Mouse (Mus musculus) regulatory T cell (primary cell): ENCODE data around the gene Nes.

Source experiments
- in situ Hi-C: fragments of 300-600 bp; cut with MboI, MseI; formaldehyde crosslinking; loops from one replicate; pipeline ENCODE4 v1.15.1; 2025; ENCODE audit warnings: high pct_unique_total_duplicates

The Nes gene

GRCm38 (mm10) chr3:87970939-87971488 is at the start of gene Nes:
Gene Nes (plus strand): TSS chr3:87971078.
- in situ Hi-C loops, result no loop called here

GRCm38 (mm10) chr3:87924996-87925395 is 45.9 kb upstream of the Nes start:
- in situ Hi-C loops, result no loop called here

DNA sequence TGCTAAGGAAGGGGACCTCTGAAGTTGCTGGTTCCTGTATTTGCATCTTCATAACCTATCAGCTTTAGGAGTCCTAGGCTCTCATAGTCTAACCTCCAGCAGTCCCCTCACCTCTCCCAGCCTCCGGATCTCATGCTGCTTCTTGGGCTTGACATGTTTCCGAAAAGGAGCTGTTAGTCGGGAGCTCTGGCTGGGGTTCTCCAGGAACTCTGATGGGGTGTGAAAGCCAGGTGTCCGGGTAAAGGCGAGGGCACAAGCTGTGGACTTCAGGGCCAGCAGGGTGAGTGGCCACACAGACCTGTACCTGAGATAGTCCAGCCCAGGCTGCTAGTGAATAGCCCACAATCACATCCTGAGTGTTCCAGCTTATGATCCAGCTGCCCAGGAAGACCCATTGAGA is 43.4 kb upstream of the Nes start:
- in situ Hi-C loops, result no loop called here

DNA sequence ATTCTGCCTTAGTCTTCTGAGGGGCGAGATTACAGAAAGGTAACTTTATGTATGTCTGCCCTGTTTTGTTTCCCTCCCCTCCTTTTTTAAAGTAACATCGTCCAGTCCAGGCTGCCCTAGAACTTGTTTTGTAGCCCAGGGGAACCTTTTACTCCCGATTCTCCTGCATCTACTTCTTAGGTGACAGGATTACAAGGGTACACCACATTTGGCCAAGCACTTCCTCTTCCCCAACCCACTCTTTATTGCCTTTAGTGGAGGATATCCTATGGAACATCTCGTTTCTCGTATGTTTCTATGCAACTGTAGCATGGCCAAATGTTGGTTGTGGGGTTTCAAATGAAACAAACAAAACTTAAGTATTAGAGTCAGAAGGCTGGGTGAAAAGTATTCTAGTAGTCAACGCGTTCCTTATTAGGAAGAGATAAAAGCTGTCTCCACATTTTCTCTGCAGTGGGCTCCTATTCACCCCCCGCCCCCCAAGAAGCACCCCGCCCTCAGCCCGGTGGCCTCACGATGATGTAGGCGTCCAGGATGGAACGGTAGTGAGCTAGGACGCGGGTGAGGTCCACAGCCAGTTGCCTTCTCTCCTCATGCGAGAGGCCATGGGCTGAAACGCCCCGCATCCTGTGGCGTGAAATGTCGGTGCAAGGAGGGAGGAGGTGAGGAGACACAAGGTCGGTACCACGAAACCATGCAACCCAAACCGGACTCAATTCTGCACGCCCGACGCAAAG is 41.4 kb upstream of the Nes start:
- in situ Hi-C loops, result no loop called here

DNA sequence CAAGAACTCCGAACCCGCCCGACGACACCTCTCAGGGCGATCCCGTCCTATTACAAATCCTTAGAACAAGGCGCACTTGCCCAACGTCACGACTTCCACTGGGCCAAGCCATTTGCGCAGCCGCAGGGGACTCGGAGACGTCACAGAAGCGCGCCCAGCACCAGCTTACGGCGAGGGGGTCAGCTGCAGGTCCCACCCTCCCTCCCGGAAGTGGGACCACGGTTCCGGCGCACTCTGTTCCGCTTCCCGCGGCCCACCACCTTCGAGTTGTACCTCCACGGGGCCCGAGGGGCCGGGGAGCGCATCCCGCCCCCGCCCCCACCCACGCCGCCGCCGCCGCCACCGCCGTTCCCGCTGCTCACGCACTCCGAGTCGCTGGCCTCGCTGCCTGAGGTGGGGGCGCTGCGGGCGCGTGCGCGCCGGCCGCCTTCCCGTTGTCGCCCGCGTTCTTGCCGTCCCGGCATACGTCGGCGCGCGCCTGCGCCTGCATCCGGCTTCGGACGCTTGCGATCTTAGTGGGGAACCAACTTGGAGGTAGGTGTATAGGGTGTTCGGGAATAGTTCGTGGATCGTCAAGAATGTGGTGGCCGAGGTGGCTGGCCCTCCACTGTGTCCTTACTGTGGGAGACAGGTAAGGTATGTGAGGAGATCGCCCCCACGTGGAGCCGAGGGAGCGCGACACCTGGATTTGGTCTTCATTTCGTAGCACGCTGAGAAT is 40.6 kb upstream of the Nes start, which contains the start of the genes Isg20l2 and Rrnad1:
Gene Isg20l2 (plus strand): TSS at position 237 of the 718 bp plus-strand sequence.
Gene Rrnad1 (minus strand): TSS at position 640 of the 718 bp plus-strand sequence.
- in situ Hi-C loops, result no loop called here

- in situ Hi-C loops, result no loop called here
These were observed 36.9 kb upstream of the Nes start for GRCm38 (mm10) chr3:87934026-87934425.

DNA sequence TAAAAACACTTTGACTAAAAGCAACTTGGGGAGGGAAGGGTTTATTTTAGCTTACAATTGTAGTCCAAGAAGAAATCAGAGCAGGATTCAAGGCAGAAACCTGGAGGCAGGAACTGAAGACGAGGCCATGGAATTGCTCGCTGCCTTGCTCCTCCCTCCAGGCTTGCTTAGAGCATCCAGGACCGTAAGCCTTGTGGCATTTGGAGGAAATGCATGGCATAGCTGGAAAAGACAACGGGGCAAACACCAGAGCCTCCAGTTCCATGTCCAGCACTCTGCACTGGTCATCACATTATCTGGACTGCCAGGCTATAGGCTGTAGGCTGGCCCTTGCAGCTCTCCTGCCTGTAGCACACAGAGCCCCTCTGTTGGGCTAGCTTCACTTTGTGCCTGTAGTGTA is 36.4 kb upstream of the Nes start:
- in situ Hi-C loops, result no loop called here

- in situ Hi-C loops, result no loop called here
These were observed 35.7 kb upstream of the Nes start for GRCm38 (mm10) chr3:87935201-87935600.

DNA sequence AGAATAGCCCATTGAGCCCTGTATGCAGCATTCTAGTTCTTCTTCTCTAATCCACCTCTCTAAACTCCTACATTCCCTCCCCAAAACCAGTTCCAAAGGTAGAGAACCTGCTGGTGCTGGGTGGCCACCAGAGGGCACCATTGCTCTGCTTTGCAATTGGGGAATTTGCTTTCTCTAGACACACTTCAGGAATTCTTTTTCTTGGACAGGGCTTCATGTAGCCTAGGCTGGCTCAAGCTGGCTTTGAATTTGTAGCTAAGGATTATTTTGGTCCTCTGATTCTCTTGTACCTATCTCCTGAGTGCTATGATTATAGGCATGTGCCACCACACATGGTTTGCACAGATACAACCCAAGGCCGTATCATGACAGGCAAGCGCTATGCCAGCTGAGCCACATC is 35.1 kb upstream of the Nes start:
- in situ Hi-C loops, result no loop called here

GRCm38 (mm10) chr3:87940611-87941010 is 30.3 kb upstream of the Nes start:
- in situ Hi-C loops, result no loop called here

- in situ Hi-C loops, result no loop called here
These were observed 28.4 kb upstream of the Nes start for GRCm38 (mm10) chr3:87942471-87942870.

DNA sequence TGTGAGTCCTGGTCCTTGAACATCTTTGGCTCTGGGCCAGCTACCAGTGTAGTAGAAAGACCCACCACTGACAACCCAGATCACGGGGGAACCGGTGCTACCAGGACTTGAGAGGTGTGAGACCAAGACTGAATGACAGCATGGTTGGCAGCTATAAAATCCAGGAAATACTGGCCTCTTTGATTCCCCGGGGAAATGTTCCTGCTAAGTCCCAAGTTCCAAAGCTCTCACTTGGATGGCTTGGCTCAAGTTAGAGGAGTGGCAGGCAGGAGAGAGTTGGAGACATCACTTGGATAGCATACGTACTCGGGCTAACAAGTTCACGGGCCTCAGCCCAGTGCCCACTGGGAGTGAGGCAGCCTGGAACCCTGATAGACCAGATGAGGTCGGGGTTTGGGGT is 27.3 kb upstream of the Nes start:
- in situ Hi-C loops, result no loop called here

DNA sequence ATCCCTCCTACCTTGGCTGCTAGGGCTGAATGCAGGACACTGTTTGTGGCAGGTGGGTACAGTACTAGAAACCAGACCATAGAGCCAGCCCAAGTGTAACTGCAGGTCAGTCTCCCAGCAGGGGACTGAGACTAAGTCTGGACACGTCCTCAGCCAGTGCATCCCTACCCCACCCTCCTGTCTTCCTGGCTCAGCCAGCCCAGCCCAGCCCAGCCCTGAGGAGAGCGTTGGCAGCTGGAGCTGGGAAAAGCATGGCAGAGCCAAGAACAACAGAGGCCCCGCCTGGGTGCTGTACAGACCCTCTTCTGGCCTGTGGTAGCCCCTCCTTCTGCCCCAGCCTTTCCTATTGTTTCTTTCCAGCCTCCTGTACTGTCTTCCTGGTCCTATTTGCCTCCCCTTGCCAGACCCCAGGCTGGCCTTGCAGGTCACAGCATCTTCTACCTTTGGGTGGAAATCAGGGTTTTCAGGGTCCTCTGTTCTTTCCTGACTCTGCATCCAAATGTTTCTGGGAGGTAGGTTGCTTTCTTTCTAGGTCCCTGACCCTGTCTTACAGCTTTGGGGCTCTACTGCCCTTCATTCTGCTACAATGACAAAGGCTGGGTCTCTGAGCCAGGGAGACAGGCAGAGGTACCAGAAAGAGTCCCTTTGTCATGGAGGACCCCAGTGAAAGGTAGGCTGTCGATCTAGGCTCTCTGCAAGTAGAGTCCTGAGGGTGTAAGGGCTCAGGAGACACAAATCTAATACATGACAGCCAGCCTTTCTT is 25.9 kb upstream of the Nes start:
- in situ Hi-C loops, result no loop called here

DNA sequence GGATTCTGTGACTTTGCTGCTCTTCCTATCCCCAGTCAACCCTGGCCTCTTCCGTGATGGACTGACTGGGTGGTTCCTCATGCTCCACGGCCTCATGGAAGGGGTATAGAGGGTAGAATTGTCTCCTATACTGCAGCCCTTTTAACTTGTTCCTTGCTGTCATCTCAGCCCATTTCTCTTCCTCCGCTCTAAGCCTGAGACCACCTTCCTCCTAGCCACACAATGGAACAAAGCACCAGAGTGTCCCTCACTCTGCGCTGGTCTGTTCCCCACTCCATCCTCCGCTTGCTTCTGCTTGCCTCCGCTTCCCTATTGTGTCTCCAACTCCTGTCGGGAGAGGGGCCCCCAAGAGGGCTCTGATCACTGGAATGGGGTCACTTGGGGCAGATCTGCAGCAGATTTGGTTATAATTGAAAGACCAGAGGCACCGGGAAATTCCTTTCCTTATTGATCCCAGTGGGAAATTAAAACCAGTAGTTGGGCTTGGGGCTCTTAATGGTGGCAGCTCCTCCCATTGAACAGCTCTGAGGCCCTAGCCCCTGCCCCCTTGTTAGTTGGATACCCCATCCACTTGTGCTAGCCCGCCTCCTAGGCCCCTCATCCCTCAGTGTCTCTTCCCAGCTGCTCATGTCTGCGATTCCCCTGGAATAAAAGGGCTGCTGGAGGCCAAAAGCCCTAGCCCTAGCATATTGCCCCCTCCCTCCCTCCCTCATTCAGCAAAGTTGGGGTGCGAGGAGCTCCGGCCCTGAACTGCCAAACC is 24.9 kb upstream of the Nes start:
- in situ Hi-C loops, result no loop called here

DNA sequence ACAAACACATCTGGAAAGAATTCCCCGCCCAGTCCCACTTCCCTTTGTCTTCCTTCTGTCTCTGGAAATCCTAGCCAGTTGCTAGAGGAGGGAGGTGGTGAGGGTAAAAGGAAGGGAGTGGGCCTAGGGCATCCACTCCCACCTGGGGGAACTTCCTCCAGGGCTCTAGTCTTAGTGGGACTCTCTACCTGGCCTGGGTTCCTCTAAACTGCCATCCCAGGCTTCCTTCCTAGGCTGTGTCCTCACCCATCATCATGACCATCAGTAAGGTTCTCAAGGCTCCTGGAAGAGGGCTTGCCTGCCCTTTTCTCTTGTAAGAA is 24.4 kb upstream of the Nes start:
- in situ Hi-C loops, result no loop called here

DNA sequence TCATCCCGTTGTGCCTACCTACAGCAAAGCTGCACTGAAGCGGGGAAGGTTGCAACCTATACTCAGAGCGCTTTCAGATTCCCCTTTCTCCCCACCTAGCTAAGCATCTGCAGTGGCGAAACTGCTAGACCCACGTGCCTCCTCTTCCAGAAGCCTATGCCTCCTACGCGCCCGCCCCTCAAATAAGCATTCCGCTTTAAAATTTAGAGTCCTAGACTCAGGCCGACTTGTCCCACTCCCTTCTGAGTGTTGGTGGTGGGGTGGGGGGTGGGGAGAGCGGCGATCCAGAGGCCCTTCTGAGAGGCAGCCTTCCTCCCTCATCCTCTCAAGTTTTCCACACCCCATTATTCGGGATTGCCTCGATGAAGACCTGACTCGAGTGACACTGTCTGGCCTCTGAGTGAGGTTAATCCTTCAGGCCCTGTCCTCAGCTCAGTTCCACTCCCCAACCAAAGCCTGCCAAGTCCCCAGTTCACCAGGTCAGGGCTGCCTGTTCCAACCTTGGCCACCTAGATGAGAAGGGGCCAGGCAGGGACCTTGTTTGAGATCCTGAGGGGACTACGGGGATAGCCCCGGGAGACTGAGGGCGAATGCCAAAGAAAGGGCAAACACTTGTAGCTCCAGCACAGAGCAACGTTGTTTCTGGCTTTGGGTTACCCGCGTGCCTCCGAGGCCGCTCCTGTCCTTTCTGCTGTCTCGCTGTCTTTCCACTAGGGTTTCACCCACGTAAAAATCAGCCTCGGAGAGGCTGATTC is 23.6 kb upstream of the Nes start:
- in situ Hi-C loops, result no loop called here

- in situ Hi-C loops, result no loop called here
These were observed 23.1 kb upstream of the Nes start for GRCm38 (mm10) chr3:87947811-87948199.

DNA sequence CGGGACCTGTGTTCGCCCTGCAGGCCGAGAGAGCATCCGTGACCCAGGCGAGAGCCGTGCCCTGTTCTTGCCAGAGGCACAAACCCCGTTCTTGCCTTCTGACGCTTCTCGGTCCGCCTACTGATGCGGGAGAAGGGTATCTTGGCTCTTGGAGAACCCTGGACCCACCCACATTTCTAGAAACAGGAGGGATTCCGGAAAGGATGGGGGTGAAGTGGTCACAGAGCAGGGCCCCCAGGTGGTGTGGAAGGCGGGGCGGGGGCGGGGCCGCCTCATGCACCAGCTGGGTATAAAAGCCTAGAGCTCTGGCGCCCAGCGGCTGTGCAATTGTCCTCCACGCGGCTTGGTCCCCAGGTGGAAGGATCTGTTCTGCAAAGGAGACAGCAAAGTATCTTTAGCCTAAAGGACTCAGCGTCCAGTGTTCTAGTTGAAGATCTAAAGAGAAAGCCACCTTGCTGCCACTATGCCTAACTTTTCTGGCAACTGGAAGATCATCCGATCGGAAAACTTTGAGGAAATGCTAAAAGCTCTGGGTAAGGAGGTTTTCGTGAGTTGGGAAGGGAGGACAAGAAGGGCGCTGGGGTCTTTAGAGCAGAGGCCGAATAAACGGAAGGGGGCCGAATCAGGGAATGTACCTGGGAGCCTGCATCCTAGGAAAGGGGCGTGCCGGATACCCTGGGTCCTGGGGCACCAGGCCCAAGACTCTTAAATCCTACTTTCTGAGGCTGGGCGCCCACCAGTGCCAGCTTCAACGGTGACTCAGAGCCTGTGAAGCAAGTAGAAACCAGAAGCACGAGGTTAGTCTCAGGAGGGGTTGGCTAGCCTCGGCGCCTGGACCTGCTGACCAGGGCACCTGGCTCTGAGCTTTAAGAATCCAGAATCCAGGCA is 22.3 kb upstream of the Nes start, which contains the start of gene Crabp2:
Gene Crabp2 (plus strand): TSS at position 289 of the 888 bp plus-strand sequence.
- in situ Hi-C loops, result no loop called here

DNA sequence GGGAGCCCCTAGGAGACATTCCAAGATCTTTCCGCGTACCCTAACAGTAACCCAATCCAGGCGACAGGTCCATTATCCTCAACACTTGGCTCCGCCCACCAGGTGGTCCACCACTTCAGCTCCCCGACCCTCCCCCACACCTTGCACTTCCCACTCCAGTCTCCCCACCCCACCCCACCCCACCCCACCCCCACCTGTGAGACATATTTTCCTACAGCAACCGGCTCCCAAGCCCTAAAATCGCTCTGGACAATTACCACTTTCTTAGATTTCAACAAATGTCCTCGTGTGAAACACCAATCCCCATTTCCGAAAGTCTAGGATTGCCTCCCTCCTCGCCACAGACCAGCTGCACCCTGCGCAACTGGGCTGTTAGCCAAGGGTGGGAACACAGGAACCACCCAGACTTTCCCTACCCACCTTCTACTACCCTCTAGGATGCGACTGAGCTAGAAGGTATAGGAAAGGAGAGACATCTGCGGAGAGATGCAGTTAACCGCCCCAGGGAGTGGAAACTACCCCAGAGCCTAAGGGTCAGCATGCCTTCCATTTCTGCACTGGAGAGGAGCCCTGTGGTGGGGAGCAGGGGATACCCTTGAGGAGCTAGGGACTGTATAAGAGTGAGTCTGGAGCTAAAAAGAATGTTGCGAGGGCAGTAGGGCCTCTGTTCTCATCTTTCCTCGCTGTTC is 21.5 kb upstream of the Nes start:
- in situ Hi-C loops, result no loop called here
